Mouse (Mus musculus) thymus, postnatal 0 days (tissue): ENCODE data around the gene Cacna2d4. TPM values are rescaled to one million over a fixed set of nuclear protein-coding genes. Genes with fewer than 3 reads are reported as not detected.
"Not testable (repeated sequence)": the region's sequence is repeated elsewhere in the genome, so short reads cannot be mapped to it uniquely, and the experiment has no call there.

ENCODE experiments used
- DNase-seq: peaks from one replicate; pipeline ENCODE4 v3.0.0-alpha.2; 2015; ENCODE audit warnings: low spot score
- polyA plus RNA-seq: library from polyadenylated mRNA; unstranded; fragments of >200 nt; fragmentation: Nextera tagmentation; extraction: Ambion mirVana; gene quantifications from 2 replicates; pipeline ENCODE4 v1.2.1, GENCODE M21; 2015

Gene Cacna2d4
- polyA plus RNA-seq, 1 experiment from 2014 or later, result 4.6 TPM

- no peak for DNase-seq
These were observed 102.0 kb downstream of the Cacna2d4 start for GRCm38 (mm10) chr6:119338121-119338912.

GRCm38 (mm10) chr6:119341409-119341808 lies 105.1 kb downstream of the Cacna2d4 start:
- DNase-seq, result no peak

GRCm38 (mm10) chr6:119346257-119346656 lies 109.9 kb downstream of the Cacna2d4 start:
- peak; percentile 56 for DNase-seq

- DNase-seq, result no peak
These were observed 111.5 kb downstream of the Cacna2d4 start for GRCm38 (mm10) chr6:119347813-119348212.

GRCm38 (mm10) chr6:119348234-119348633 lies 111.9 kb downstream of the Cacna2d4 start:
- peak; percentile 84 for DNase-seq

- no peak for DNase-seq
These were observed 114.4 kb downstream of the Cacna2d4 start for GRCm38 (mm10) chr6:119350703-119351198.

GRCm38 (mm10) chr6:119351656-119352055 lies 115.3 kb downstream of the Cacna2d4 start:
- no peak for DNase-seq

- no peak for DNase-seq
These were observed 116.2 kb downstream of the Cacna2d4 start for GRCm38 (mm10) chr6:119352501-119352900.

GRCm38 (mm10) chr6:119358020-119358571 lies 121.8 kb downstream of the Cacna2d4 start:
- no peak for DNase-seq

- DNase-seq, result not testable (repeated sequence)
These were observed 123.9 kb downstream of the Cacna2d4 start for GRCm38 (mm10) chr6:119360250-119360649.

- no peak for DNase-seq
These were observed 124.8 kb downstream of the Cacna2d4 start for GRCm38 (mm10) chr6:119360925-119361702.

GRCm38 (mm10) chr6:119363593-119363992 lies 127.3 kb downstream of the Cacna2d4 start:
- no peak for DNase-seq

GRCm38 (mm10) chr6:119366800-119367199 lies 130.5 kb downstream of the Cacna2d4 start:
- DNase-seq, result not testable (repeated sequence)

GRCm38 (mm10) chr6:119367382-119367781 lies 131.1 kb downstream of the Cacna2d4 start:
- DNase-seq, result no peak

GRCm38 (mm10) chr6:119371624-119372023 lies 135.3 kb downstream of the Cacna2d4 start:
- DNase-seq, result peak; percentile 37

- no peak for DNase-seq
These were observed 135.9 kb downstream of the Cacna2d4 start for GRCm38 (mm10) chr6:119372237-119372636.

- no peak for DNase-seq
These were observed 136.8 kb downstream of the Cacna2d4 start for GRCm38 (mm10) chr6:119373000-119373705.

GRCm38 (mm10) chr6:119375035-119375434 lies 138.7 kb downstream of the Cacna2d4 start:
- DNase-seq, result no peak

- peak; percentile 46 for DNase-seq
These were observed 141.3 kb downstream of the Cacna2d4 start for GRCm38 (mm10) chr6:119377613-119378012.

GRCm38 (mm10) chr6:119378631-119379030 lies 142.3 kb downstream of the Cacna2d4 start:
- no peak for DNase-seq

- no peak for DNase-seq
These were observed 149.3 kb downstream of the Cacna2d4 start for GRCm38 (mm10) chr6:119385668-119386067.
